11 mouse cellular contexts compared by ENCODE assay signal in the genomic region with DNA sequence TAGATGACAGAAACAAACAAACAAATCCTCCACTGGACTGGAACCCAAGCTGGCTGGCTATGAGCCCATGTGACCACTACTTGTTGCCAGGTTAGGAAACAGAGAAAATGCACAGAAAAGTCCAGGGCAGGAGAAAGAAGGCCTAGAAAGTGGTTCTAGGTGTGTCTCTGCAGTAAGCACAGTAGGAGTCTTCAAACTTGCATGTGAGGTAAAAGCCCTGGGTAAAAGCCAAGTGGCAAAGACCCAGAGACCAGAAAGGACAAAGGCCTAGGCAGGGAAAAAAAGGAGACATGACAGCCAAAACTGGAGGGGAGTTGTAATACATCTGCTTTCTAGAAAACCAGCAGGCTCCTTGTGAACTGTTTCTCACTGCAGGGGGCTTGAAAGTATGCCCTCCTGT. TPM values are rescaled to one million over a fixed set of nuclear protein-coding genes. Genes with fewer than 3 reads are reported as not detected.
DNase-seq lines count a peak whose midpoint lies in the region; ATAC-seq lines count a peak whose summit lies in the region.
"Had no signal": no experiment of that assay in that cellular context is flagged by ENCODE, and none has a peak within 500 bp of the region (broad histone marks: within the 10 kb centered on the region; RNA-seq: fewer than 3 reads in every experiment).

No protein-coding gene starts in this region.

- peak overlapping the region; percentile 19; the same call in 1 of the 2 replicates for H3K27ac ChIP-seq in hindbrain, embryonic 13.5 days
- H3K27ac ChIP-seq in hindbrain, embryonic 12.5 days: no peak overlapping the region
- H3K27ac ChIP-seq: kidney, postnatal 0 days; stomach, postnatal 0 days had no signal

- no peak overlapping the region for H3K4me2 ChIP-seq in hindbrain, embryonic 13.5 days
- no peak overlapping the region for H3K4me2 ChIP-seq in hindbrain, embryonic 12.5 days (replicated peaks)

- H3K4me1 ChIP-seq in hindbrain, embryonic 13.5 days (replicated peaks): peaks cover 5% of the 10 kb centered on the region; the same call in 1 of the 2 replicates
- no peaks in the 10 kb centered on the region for H3K4me1 ChIP-seq in hindbrain, embryonic 12.5 days

- peak; percentile 57 for DNase-seq in adrenal gland, postnatal 10 days
- DNase-seq in adrenal gland, postnatal 25 days: no peak
- peak; percentile 52 for DNase-seq in lung, postnatal 14 days
- DNase-seq in lung, postnatal 4 days: no peak
- DNase-seq in kidney, postnatal 14 days: peak; percentile 58
- DNase-seq: liver, postnatal 0 days had no signal

- no peaks in the 10 kb centered on the region for H3K27me3 ChIP-seq in hindbrain, embryonic 13.5 days
- H3K27me3 ChIP-seq in hindbrain, embryonic 12.5 days: no peaks in the 10 kb centered on the region

- no peaks in the 10 kb centered on the region for H3K36me3 ChIP-seq in hindbrain, embryonic 13.5 days
- no peaks in the 10 kb centered on the region for H3K36me3 ChIP-seq in hindbrain, embryonic 12.5 days

- no peak overlapping the region for H3K9ac ChIP-seq in hindbrain, embryonic 13.5 days
- no peak overlapping the region for H3K9ac ChIP-seq in hindbrain, embryonic 12.5 days
- H3K9ac ChIP-seq: liver, postnatal 0 days had no signal

- H3K4me3 ChIP-seq in hindbrain, embryonic 13.5 days: no peak overlapping the region
- H3K4me3 ChIP-seq in hindbrain, embryonic 12.5 days: no peak overlapping the region

- no peak for ATAC-seq in hindbrain, embryonic 13.5 days (ENCODE audit: low FRiP score)
- no peak for ATAC-seq in hindbrain, embryonic 12.5 days (ENCODE audit: low FRiP score)
- no peak for ATAC-seq in granulocyte monocyte progenitor cell, adult 5-6 weeks (replicated peaks; ENCODE audit: poor library complexity, severe bottlenecking)
- ATAC-seq: liver, postnatal 0 days had no signal

- H3K9me3 ChIP-seq in hindbrain, embryonic 13.5 days: no peaks in the 10 kb centered on the region
- no peaks in the 10 kb centered on the region for H3K9me3 ChIP-seq in hindbrain, embryonic 12.5 days (replicated peaks)

RNA-seq across cellular contexts. Expression of gene Traf6, which starts 52.7 kb away (rescaled TPM):
- total RNA-seq in adrenal gland, postnatal 10 days (2021): 10 to 100 TPM; 17.0 to 18.1 TPM
- 18.7 and 20.0 TPM in 2 replicates for total RNA-seq in adrenal gland, postnatal 25 days (2021)
- polyA plus RNA-seq in hindbrain, embryonic 13.5 days (2015; fragmentation: Nextera tagmentation; extraction: Ambion mirVana): 6.6 and 6.8 TPM in 2 replicates
- 14.0 and 15.8 TPM in 2 replicates for polyA plus RNA-seq in hindbrain, embryonic 12.5 days (2016; fragmentation: Nextera tagmentation; extraction: Ambion mirVana)
- total RNA-seq in granulocyte monocyte progenitor cell, adult 5-6 weeks (2014; fragmentation: Nextera tagmentation): 21.6 and 21.9 TPM in 2 replicates
- 15.3 and 22.9 TPM in 2 replicates for total RNA-seq in granulocyte monocyte progenitor cell, adult 5-6 weeks (2017)

Comparison
In these comparisons a context has a peak if more than half of its experiments do, and no peak if none do; other contexts are left out.
1. DNase-seq: peak in adrenal gland, postnatal 10 days (single experiment), lung, postnatal 14 days (single experiment) and kidney, postnatal 14 days (single experiment); none in adrenal gland, postnatal 25 days (single experiment) and lung, postnatal 4 days (0 of 2).